Mouse (Mus musculus): ENCODE data around the gene Gm45713. TPM values are rescaled to one million over a fixed set of nuclear protein-coding genes. Genes with fewer than 3 reads are reported as not detected.
A peak's percentile ranks its signal among the peaks of the same experiment; 100 is the strongest.
"Not testable (repeated sequence)": the region's sequence is repeated elsewhere in the genome, so short reads cannot be mapped to it uniquely, and the experiment has no call there.

The Gm45713 gene
- total RNA-seq, 4 experiments from 2014 or later, result not detected

GRCm38 (mm10) chr7:45144368-45145174, 8.5 kb upstream of the Gm45713 start:
- no peak for DNase-seq (ENCODE audit: low spot score in 2 of 2)

- DNase-seq (ENCODE audit: low spot score in 2 of 2), result no peak
Observed at GRCm38 (mm10) chr7:45141914-45142313, 5.9 kb upstream of the Gm45713 start.

DNA sequence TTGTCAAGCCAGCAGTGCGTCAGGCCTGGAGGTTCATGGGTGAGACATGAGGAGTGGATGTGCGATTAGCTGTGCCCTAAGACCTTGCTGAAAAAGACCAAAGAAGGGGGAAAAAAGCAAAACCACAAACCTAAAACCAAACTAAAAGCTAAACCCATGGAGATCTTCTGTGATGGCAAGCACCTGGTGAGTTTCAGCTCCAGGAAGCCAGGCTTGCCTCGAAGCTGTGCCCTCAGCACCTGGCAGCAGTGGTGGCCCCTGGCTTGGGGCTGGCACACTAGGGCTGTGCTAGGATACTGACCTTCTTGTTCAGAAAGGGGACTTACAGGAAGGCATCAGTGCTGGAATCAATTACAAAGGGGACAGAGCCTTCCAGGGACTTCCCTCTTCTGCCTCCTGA, 5.3 kb upstream of the Gm45713 start:
- DNase-seq (ENCODE audit: low spot score in 2 of 2), result no peak

DNA sequence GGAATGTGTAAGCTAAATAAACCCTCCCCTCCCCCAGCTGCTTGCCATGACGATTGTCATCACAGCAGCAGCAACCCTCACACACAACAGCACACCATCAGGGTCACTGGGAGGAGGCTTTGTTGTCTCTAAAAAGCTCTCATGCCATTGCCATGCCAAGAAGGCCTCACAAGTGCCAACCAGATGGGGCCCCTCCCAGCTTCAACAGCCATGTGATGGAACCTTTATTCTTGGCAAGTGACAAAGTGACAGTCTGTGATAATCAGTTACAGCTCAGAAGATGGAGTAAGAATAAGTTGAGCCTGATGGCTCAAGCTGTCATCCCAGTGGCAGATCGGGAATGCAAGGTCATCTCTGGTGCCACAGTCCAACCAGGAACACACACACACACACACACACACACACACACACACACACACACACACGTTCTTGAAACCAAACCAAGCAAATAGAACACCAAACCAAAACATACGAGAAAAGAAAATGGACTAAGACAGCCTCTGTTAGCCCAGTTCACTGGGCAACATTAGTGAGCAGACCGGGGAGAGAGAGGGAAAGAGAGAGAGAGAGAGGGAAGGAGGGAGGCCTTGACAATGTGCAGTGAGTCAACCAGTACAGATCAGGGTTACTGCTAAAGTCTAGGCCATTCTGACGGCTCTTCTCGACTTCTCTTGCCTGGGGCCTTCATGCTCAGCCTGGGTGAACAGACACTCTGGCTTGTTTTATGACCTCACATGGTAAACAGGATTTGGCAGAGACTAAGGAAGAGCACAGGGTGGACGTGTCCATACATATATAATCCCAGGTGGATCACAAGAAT, 4.1 kb upstream of the Gm45713 start:
- DNase-seq (ENCODE audit: low spot score in 2 of 2), result no peak

GRCm38 (mm10) chr7:45138403-45138802, 2.4 kb upstream of the Gm45713 start:
- no peak for DNase-seq (ENCODE audit: low spot score in 2 of 2)

- no peak for DNase-seq (ENCODE audit: low spot score in 2 of 2)
Observed at GRCm38 (mm10) chr7:45137171-45138006, 1.4 kb upstream of the Gm45713 start.

- DNase-seq (ENCODE audit: low spot score in 2 of 2), result no peak
Observed at GRCm38 (mm10) chr7:45135370-45135769, 661 bp downstream of the Gm45713 start.

GRCm38 (mm10) chr7:45134544-45135026, 1.4 kb downstream of the Gm45713 start:
- no peak for DNase-seq (ENCODE audit: low spot score in 2 of 2)

DNA sequence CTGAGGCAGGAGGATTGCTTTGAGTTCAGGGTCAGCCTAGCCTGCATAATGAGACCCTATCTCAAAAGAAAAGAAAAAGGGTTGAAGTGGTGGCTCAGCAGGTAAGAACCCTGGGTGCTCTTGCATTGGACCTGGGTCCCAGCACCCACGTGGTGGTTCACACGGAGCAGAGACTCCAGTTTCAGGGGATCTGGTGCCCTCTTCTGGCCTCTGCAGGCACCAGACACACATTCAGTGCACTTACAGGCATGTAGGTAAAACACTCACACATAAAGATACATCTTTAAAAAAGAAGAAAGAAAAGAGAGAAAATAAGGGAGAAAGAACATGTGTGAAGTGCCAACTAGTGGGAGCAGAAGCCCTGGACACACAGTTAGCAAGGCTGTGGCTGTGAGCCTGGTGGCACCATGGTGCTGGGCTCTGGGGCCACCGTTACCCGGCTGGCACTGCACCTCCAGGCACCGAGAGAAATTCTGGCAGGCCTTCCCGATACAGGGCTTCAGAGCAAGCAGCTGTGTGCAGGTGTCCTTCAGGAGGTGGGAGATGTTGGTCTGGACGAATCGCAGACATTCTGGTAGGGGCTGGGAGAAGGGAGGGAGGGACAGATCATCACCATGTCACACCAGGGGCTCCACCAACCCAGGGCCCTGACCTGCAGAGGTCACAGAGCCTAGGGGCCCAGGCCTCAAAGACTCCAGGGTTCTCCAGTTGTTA, 2.4 kb downstream of the Gm45713 start:
- DNase-seq (ENCODE audit: low spot score in 2 of 2), result no peak

DNA sequence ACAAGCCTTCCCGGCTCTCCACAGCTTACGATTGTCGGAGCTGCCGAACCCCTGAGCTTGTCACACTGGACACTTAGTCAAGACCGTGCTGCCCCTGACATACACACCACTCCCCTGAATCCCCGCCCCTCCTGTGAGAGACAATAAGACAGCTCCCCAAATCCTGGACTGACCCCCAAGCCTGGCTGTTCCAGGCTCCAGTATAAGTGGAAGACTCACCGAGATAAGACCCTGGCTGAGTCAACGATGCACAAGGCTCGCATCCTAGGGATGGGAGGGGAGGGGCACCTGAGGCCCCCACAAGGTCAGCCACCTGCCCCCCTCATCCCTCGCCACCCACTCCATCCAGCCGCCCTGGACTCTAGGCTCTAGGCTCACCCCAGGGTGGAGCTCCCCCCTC, 4.2 kb downstream of the Gm45713 start:
- DNase-seq (ENCODE audit: low spot score in 2 of 2), result no peak

- no peak for DNase-seq (ENCODE audit: low spot score in 2 of 2)
Observed at GRCm38 (mm10) chr7:45129776-45130512, 6.1 kb downstream of the Gm45713 start.

DNA sequence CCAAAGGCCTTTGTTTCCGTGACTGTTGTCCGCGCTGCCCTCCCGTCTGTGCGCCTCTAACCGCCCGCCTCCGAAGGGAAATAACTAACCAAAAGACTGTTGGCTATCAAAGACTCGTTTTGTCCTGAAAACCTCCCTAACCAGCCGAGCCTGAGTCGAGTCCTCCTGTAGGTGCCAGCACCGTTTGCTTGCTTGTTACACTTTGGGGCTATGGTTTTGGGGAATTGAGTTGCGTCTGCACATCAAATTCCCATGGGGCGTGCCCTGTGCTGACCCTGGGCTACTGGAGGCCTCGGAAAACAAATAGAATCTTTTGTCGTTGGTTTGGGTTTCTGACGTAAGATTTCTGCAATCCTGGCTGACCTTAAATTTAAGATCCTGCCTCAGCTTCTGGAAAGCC, 6.7 kb downstream of the Gm45713 start:
- DNase-seq (ENCODE audit: low spot score in 2 of 2), result no peak

DNA sequence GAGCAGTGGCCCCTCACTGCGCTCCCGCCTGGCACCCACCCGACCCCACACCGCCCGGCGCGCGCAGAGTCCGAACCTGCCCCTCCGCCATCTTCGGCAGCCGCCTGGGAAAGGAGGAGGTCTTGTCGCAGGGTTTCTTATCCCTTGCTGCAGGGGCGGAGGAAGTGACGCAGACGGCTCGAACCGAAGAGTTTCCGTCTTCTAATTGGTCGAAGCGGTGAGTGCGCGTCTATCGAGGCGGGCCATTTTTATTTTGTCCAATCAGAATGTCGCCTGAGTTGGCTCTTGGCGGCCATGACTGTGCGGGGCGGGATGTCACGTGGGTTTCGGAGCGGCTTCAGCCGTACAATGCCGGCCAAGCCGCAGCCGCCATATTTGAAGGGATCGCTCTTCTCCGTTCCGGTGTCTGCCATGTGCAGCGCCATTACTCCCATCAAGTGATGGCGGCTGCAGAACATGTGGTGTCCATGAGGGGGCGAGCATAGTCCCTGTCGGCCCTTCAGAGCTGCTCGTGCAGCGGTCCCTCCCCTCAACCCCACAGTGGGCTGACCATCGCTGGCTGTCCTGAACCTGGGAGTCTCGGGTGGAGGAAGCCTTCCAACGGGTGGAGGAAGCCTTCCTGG, 7.3 kb downstream of the Gm45713 start, which contains the start of gene Rpl13a:
Rpl13a (minus strand) TSS at position 138 of the 623 bp plus-strand sequence.
- peak; percentile 98 to 99 for DNase-seq (ENCODE audit: low spot score in 2 of 2)

DNA sequence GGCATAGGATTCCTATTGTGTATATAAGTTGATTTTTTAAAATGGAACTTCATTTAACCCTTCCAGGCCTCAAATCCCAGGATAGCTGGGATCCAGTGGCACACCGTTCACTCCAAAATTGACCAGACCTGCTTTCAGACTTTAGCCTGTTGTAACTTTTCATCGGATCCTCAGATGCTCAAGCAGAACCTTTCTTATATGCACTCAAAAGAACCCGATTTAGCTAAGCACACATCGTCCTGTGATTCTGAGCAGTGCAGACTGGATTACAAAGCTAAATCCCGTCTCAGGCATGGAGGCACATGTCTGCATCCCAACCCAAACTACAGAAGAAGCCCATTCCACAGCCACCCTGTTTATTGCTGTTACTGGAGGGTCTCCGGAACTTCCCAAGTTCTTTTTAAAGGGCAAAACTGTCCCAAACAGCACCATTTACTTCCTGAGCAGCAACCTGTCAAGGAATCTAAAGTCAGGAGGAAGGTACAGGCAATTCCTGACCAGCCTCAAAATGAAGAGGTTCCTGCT, 8.3 kb downstream of the Gm45713 start:
- DNase-seq (ENCODE audit: low spot score in 2 of 2), result no peak

DNA sequence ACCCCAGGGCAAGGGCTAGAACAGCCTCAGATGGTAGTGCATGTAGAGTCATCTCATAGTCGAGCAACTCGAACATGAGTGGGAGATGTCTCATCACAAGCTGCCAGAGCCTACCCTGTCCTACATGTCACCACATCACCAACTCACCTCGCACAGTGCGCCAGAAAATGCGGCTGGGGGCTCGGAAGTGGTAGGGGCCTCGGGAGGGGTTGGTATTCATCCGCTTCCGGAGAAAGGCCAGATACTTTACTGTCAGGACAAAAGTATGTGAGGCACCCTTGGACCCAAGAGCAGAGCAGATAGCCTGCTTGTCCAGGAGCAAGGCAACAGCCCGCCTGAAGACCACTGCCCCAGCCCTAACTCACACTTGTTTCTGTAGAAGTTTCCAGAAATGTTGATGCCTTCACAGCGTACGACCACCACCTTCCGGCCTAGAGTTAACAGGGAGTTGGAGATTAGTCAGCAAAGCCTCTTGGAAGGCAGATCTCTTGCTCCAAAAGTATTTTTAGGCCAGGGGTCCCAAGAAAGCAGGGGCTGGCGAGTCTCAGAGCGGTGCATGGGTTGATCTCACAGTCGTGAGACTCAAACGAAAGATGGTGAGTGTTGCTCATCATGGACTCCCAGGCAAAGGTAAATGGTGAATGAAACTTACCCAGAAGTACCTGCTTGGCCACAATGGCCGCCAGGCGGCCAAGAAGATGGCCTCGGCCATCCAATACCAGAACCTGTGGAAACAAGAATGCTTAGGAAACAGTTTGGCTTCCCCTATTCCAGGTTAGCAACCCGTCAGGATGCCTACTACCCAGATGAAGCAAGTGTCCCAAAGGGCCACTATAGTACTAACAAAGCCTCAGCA, 9.0 kb downstream of the Gm45713 start:
- DNase-seq (ENCODE audit: low spot score in 2 of 2), result no peak

GRCm38 (mm10) chr7:45126147-45126843, 9.7 kb downstream of the Gm45713 start:
- no peak for DNase-seq (ENCODE audit: low spot score in 2 of 2)

GRCm38 (mm10) chr7:45125649-45126048, 10.4 kb downstream of the Gm45713 start:
- not testable (repeated sequence) for DNase-seq (ENCODE audit: low spot score in 2 of 2)

DNA sequence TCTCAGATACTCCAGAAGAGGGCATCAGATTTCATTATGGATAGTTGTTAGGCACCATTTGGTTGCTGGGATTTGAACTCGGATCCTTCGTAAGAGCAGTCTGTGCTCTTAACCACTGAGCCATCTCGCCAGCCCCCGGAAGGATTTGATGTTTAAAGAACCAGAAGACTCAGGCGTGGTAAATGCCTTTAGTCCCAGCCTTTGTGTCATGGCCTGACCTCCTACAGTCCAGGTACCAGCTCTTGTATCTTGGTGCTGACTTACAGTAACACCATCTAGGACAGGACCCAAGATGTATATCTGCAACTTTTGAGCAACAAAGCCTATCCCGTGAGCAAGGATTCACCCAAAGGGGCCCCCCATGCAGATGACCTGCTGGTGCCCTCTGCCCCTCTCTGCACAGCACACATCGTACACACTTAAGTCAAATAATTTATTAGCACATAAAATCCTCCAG, 10.9 kb downstream of the Gm45713 start:
- no peak for DNase-seq (ENCODE audit: low spot score in 2 of 2)
